Mouse (Mus musculus) thymus, adult 2 months (tissue): ENCODE data around the gene Gstp2. TPM values are rescaled to one million over a fixed set of nuclear protein-coding genes. Genes with fewer than 3 reads are reported as not detected.

Experiments used
- DNase-seq: peaks from one replicate; pipeline ENCODE4 v3.0.0; 2021
- H3K27ac ChIP-seq: fragments of 200-500 bp; 2 replicates; pipeline ENCODE4 v1.5.1; 2012; ENCODE audit warnings: low read length, control low read depth; ENCODE audit not compliant: control insufficient read depth, insufficient read depth
- H3K27me3 ChIP-seq: fragments of 200-500 bp; 2 replicates; pipeline ENCODE4 v1.6.1; 2012; ENCODE audit warnings: mild to moderate bottlenecking, low read length, moderate library complexity, mixed read lengths; ENCODE audit not compliant: control insufficient read depth, insufficient read depth
- H3K36me3 ChIP-seq: fragments of 200-500 bp; 2 replicates; pipeline ENCODE4 v1.6.1; 2012; ENCODE audit warnings: mild to moderate bottlenecking, low read length, moderate library complexity; ENCODE audit not compliant: control insufficient read depth, insufficient read depth
- H3K4me1 ChIP-seq: fragments of 200-500 bp; replicated peaks from 2 replicates; pipeline ENCODE4 v1.6.1; 2012; ENCODE audit warnings: low read length; ENCODE audit not compliant: control insufficient read depth, insufficient read depth
- H3K4me3 ChIP-seq: fragments of 200-500 bp; 2 replicates; pipeline ENCODE4 v1.5.1; 2012; ENCODE audit warnings: mild to moderate bottlenecking, low read length, control low read depth, moderate library complexity; ENCODE audit not compliant: control insufficient read depth, insufficient read depth
- CTCF ChIP-seq: fragments of 200-500 bp; IDR thresholded peaks from 2 replicates; pipeline ENCODE4 v1.5.1; 2012; ENCODE audit warnings: mild to moderate bottlenecking, control low read depth, low read length, moderate library complexity, borderline replicate concordance; ENCODE audit not compliant: control insufficient read depth, poor library complexity, insufficient read depth; ENCODE audit errors: extremely low read depth
- POLR2A ChIP-seq: fragments of 200-500 bp; IDR thresholded peaks from 2 replicates; pipeline ENCODE4 v1.6.1; 2012; ENCODE audit warnings: mild to moderate bottlenecking, low read length, control low read depth, moderate library complexity; ENCODE audit not compliant: control insufficient read depth, poor library complexity, insufficient read depth; ENCODE audit errors: extremely low read depth
- WGBS: fragments of 180-500 bp; shearing (Covaris S2); methylation state at CpG from one replicate; pipeline ENCODE4 v1.1.7; 2018; 5-methylcytosine and 5-hydroxymethylcytosine counted together
- polyA plus RNA-seq: library from polyadenylated mRNA; depleted of rRNA; stranded (reverse); fragments of >200 nt; gene quantifications from 2 replicates; pipeline ENCODE4 v1.2.3, GENCODE M21; 2012

The Gstp2 gene
- polyA plus RNA-seq, 1 experiment = 48.8 TPM

DNA sequence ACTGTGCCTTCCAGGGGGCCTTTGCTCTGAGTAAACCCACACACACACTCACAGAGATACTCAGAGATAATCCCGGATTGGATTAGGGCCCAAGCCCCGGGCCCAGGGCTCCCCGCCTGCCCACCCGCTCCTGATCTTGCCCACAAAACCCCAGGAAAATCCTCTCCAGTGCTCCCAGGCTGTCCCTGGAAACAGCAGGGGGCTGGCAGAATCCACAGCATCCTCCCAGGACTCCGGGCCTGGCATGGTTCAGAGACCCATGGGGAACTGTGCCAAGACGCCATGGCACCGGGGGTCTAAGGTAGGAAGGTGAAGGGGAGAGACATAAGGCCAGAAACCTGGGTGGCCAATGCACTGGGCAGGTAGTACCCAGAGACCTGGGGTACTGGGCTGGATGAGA lies 37.5 kb upstream of the Gstp2 start:
- 96% methylated on average over 7 of the region's 7 CpGs for WGBS
- no peaks in the 10 kb centered on the region for H3K4me1 ChIP-seq
- H3K27me3 ChIP-seq = no peaks in the 10 kb centered on the region
- H3K36me3 ChIP-seq = no peaks in the 10 kb centered on the region
- H3K27ac ChIP-seq = no peak overlapping the region
- no peak for DNase-seq
- no peak overlapping the region for H3K4me3 ChIP-seq
- no peak for TF ChIP-seq CTCF
- no peak for TF ChIP-seq POLR2A

- Histone ChIP-seq H3K27ac (no peak overlapping the region), H3K4me1 (no peaks in the 10 kb centered on the region), H3K36me3 (no peaks in the 10 kb centered on the region), H3K27me3 (no peaks in the 10 kb centered on the region), H3K4me3 (no peak overlapping the region)
- DNase-seq = no peak
- 85% methylated on average over 11 of the region's 11 CpGs for WGBS
- no peak for TF ChIP-seq POLR2A
- no peak for TF ChIP-seq CTCF
Measured at GRCm38 (mm10) chr19:4082219-4082965, 36.6 kb upstream of the Gstp2 start.

- Histone ChIP-seq H3K36me3 (no peaks in the 10 kb centered on the region), H3K27me3 (no peaks in the 10 kb centered on the region), H3K27ac (no peak within 1 kb of the TSS), H3K4me1 (no peaks in the 10 kb centered on the region), H3K4me3 (no peak within 1 kb of the TSS)
- DNase-seq = no peak
- TF ChIP-seq POLR2A = no peak
- no peak for TF ChIP-seq CTCF
- WGBS = 86% methylated on average over 3 of the region's 3 CpGs
Measured at GRCm38 (mm10) chr19:4081394-4081793, 35.6 kb upstream of the Gstp2 start, which contains the start of gene Cabp2. Gene Cabp2 (plus strand): TSS chr19:4081578.

GRCm38 (mm10) chr19:4080511-4081009 lies 34.7 kb upstream of the Gstp2 start:
- Histone ChIP-seq H3K27me3 (no peaks in the 10 kb centered on the region), H3K4me3 (no peak overlapping the region), H3K27ac (no peak overlapping the region), H3K36me3 (no peaks in the 10 kb centered on the region), H3K4me1 (no peaks in the 10 kb centered on the region)
- TF ChIP-seq CTCF = peak; percentile 13; the same call in 1 of the 2 replicates
- TF ChIP-seq POLR2A = no peak
- DNase-seq = no peak
- 50% methylated on average over 8 of the region's 8 CpGs for WGBS

DNA sequence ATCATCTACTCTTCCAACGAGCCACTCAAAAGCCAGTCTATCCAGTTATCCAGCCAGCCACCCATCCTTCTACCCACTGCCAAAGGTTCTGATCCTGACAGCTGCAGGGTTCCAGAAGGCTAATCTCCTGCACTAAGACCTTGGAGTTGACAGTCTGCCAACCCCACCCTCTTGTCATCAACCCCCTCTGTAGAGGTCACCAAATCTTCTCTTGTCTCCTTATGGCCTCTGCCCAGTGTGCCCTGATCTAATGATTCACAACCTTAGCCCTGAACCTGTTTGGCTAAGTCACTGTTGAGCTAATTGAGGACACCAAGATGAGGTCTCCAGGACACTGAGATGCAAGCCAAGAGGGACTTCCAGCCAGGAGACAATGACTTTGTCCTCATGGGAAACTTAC lies 33.8 kb upstream of the Gstp2 start:
- no peaks in the 10 kb centered on the region for H3K36me3 ChIP-seq
- no peak for DNase-seq
- H3K27ac ChIP-seq = no peak overlapping the region
- no peak overlapping the region for H3K4me3 ChIP-seq
- WGBS = 91% methylated on average over 1 of the region's 1 CpGs
- no peaks in the 10 kb centered on the region for H3K4me1 ChIP-seq
- H3K27me3 ChIP-seq = no peaks in the 10 kb centered on the region
- no peak for TF ChIP-seq CTCF
- no peak for TF ChIP-seq POLR2A

- H3K27ac ChIP-seq = no peak overlapping the region
- H3K27me3 ChIP-seq = no peaks in the 10 kb centered on the region
- WGBS = 100% methylated on average over 1 of the region's 1 CpGs
- TF ChIP-seq CTCF (no peak), POLR2A (no peak)
- H3K36me3 ChIP-seq = no peaks in the 10 kb centered on the region
- DNase-seq = no peak
- no peaks in the 10 kb centered on the region for H3K4me1 ChIP-seq
- H3K4me3 ChIP-seq = no peak overlapping the region
Measured at GRCm38 (mm10) chr19:4075531-4075930, 29.7 kb upstream of the Gstp2 start.
